Mouse (Mus musculus) neural tube, embryonic 13.5 days (tissue): ENCODE results near the gene Nckap5. TPM values are rescaled to one million over a fixed set of nuclear protein-coding genes. Genes with fewer than 3 reads are reported as not detected.

Experiments used
- ATAC-seq: fragments of 200-750 bp; cut with Nextera tagmentation; 2 replicates; pipeline ENCODE4 v1.8.0; 2017; ENCODE audit warnings: low read depth, mild to moderate bottlenecking, moderate TSS enrichment, moderate library complexity
- H3K27ac ChIP-seq: fragments of 300-500 bp; sonication (generic); replicated peaks from 2 replicates; pipeline ENCODE4 v1.5.1; 2015; ENCODE audit warnings: moderate library complexity, mild to moderate bottlenecking, inconsistent platforms
- H3K27me3 ChIP-seq: fragments of 300-500 bp; sonication (generic); 2 replicates; pipeline ENCODE4 v1.6.1; 2015; ENCODE audit warnings: mild to moderate bottlenecking, inconsistent platforms
- H3K36me3 ChIP-seq: fragments of 300-500 bp; sonication (generic); 2 replicates; pipeline ENCODE4 v1.6.1; 2015; ENCODE audit warnings: mild to moderate bottlenecking, inconsistent platforms
- H3K4me1 ChIP-seq: fragments of 300-500 bp; sonication (generic); replicated peaks from 2 replicates; pipeline ENCODE4 v1.6.1; 2015; ENCODE audit warnings: inconsistent platforms
- H3K4me2 ChIP-seq: fragments of 300-500 bp; sonication (generic); 2 replicates; pipeline ENCODE4 v1.6.1; 2015; ENCODE audit warnings: inconsistent platforms, mild to moderate bottlenecking, moderate library complexity
- H3K4me3 ChIP-seq: fragments of 300-500 bp; sonication (generic); 2 replicates; pipeline ENCODE4 v1.5.1; 2015; ENCODE audit warnings: mild to moderate bottlenecking, inconsistent platforms
- H3K9ac ChIP-seq: fragments of 300-500 bp; sonication (generic); 2 replicates; pipeline ENCODE4 v1.6.1; 2015; ENCODE audit warnings: moderate library complexity, mild to moderate bottlenecking, inconsistent platforms
- H3K9me3 ChIP-seq: fragments of 300-500 bp; sonication (generic); 2 replicates; pipeline ENCODE4 v1.6.1; 2016; ENCODE audit warnings: inconsistent platforms
- WGBS: fragments of 180-500 bp; shearing (Covaris S2); methylation state at CpG from one replicate; pipeline ENCODE4 v1.1.7; 2015; 5-methylcytosine and 5-hydroxymethylcytosine counted together
- polyA plus RNA-seq: library from polyadenylated mRNA; unstranded; fragments of >200 nt; fragmentation: Nextera tagmentation; extraction: Ambion mirVana; gene quantifications from 2 replicates; pipeline ENCODE4 v1.2.1, GENCODE M21; 2015

The Nckap5 gene
- polyA plus RNA-seq, 1 experiment from 2014 or later = 18.3 TPM

DNA sequence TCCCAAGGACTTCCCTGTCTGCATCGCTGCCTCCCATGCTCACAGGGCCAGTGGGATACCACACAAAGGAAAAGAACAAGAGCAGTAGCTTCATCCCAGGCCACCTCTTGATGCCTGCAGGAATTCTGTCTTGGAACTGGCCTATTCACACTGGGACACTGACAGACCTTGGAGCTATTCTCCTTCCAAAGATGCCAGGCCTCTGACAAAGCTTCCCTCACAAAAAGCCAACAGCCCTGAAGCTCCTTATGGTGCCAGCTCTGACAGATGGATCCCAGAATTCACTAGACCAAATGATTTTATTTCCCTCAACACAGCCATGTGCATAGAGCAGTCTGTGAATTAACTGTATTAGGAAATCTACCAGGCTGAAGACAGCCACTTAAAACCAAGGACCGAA lies 143.9 kb downstream of the Nckap5 start:
- no peak overlapping the region for H3K4me2 ChIP-seq
- H3K4me1 ChIP-seq = peaks cover 61% of the 10 kb centered on the region
- 90% methylated on average over 2 of the region's 2 CpGs for WGBS
- H3K4me3 ChIP-seq = no peak overlapping the region
- H3K9ac ChIP-seq = no peak overlapping the region
- peak overlapping the region; percentile 40; the same call in 1 of the 2 replicates for H3K27ac ChIP-seq
- no peaks in the 10 kb centered on the region for H3K9me3 ChIP-seq
- no peaks in the 10 kb centered on the region for H3K27me3 ChIP-seq
- ATAC-seq = no peak
- H3K36me3 ChIP-seq = no peaks in the 10 kb centered on the region

GRCm38 (mm10) chr1:126683621-126684445 lies 146.8 kb downstream of the Nckap5 start:
- Histone ChIP-seq H3K4me1 (peaks cover 71% of the 10 kb centered on the region), H3K27me3 (no peaks in the 10 kb centered on the region), H3K9ac (no peak overlapping the region), H3K9me3 (no peaks in the 10 kb centered on the region), H3K4me2 (peak overlapping the region; percentile 13; the same call in 1 of the 2 replicates), H3K4me3 (no peak overlapping the region), H3K36me3 (no peaks in the 10 kb centered on the region), H3K27ac (peak overlapping the region; percentile 74)
- 17% methylated on average over 11 of the region's 11 CpGs for WGBS
- ATAC-seq = peak; percentile 84

DNA sequence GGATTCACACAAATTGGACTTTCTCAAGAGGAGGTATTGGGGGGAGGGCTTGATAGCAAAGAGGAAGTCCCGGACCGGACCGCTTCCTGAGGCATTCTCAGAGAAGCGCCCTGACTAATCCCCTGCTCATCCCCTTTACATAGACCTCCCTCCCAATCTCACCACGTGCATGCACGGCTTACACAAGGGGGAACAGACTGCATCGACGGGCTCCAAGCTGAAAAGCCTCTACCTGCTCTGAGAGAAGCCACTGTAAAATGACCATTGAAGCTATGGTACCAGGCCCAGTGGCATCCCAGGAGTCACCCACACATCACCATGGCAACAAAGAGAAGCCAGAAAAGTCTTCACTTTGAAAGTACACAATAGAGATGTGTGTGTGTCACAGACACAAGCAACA lies 148.8 kb downstream of the Nckap5 start:
- H3K27ac ChIP-seq = peak overlapping the region; percentile 74
- H3K4me2 ChIP-seq = peak overlapping the region; percentile 21
- no peaks in the 10 kb centered on the region for H3K9me3 ChIP-seq
- peak overlapping the region; percentile 35 for H3K9ac ChIP-seq
- peaks cover 66% of the 10 kb centered on the region for H3K4me1 ChIP-seq
- no peak overlapping the region for H3K4me3 ChIP-seq
- ATAC-seq = peak; percentile 51
- no peaks in the 10 kb centered on the region for H3K36me3 ChIP-seq
- no peaks in the 10 kb centered on the region for H3K27me3 ChIP-seq
- WGBS = 13% methylated on average over 8 of the region's 8 CpGs

- Histone ChIP-seq H3K36me3 (no peaks in the 10 kb centered on the region), H3K9ac (no peak overlapping the region), H3K4me2 (no peak overlapping the region), H3K27me3 (no peaks in the 10 kb centered on the region), H3K4me1 (peaks cover 61% of the 10 kb centered on the region), H3K27ac (no peak overlapping the region), H3K9me3 (no peaks in the 10 kb centered on the region), H3K4me3 (no peak overlapping the region)
- 87% methylated on average over 1 of the region's 1 CpGs for WGBS
- ATAC-seq = no peak
Measured at GRCm38 (mm10) chr1:126679348-126679747, 151.3 kb downstream of the Nckap5 start.

- no peak overlapping the region for H3K9ac ChIP-seq
- H3K27me3 ChIP-seq = no peaks in the 10 kb centered on the region
- H3K4me1 ChIP-seq = peaks cover 42% of the 10 kb centered on the region
- WGBS = 15% methylated on average over 4 of the region's 4 CpGs
- H3K27ac ChIP-seq = peak overlapping the region; percentile 42
- no peaks in the 10 kb centered on the region for H3K36me3 ChIP-seq
- no peaks in the 10 kb centered on the region for H3K9me3 ChIP-seq
- no peak for ATAC-seq
- no peak overlapping the region for H3K4me3 ChIP-seq
- H3K4me2 ChIP-seq = no peak overlapping the region
Measured at GRCm38 (mm10) chr1:126677280-126677679, 153.3 kb downstream of the Nckap5 start.

DNA sequence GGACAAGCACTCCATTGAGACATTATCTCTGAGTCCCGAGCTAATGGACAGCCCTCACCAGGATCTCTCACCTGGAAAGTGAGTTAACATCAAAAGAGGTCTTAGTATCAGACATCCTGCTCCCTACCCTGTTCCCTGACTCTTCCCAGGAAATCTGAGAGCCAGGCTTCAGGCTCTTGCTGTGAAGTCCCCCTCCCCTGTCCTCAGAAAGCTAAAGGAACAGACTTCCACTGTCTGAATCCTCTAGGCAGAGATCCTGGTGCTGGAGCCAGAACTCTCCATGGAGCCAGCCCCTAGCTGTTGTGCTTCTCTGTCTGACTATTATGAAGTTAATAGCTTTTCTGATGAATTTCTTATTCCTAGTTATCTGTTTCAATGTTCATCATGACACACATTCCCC lies 153.8 kb downstream of the Nckap5 start:
- ATAC-seq = no peak
- H3K27ac ChIP-seq = peak overlapping the region; percentile 42
- H3K36me3 ChIP-seq = no peaks in the 10 kb centered on the region
- WGBS = 8% methylated on average over 1 of the region's 1 CpGs
- H3K4me2 ChIP-seq = no peak overlapping the region
- no peaks in the 10 kb centered on the region for H3K27me3 ChIP-seq
- H3K9me3 ChIP-seq = no peaks in the 10 kb centered on the region
- H3K9ac ChIP-seq = no peak overlapping the region
- no peak overlapping the region for H3K4me3 ChIP-seq
- peaks cover 38% of the 10 kb centered on the region for H3K4me1 ChIP-seq

- no peak for ATAC-seq
- no peaks in the 10 kb centered on the region for H3K36me3 ChIP-seq
- no peak overlapping the region for H3K27ac ChIP-seq
- H3K9ac ChIP-seq = no peak overlapping the region
- H3K4me1 ChIP-seq = peaks cover 26% of the 10 kb centered on the region
- no peaks in the 10 kb centered on the region for H3K9me3 ChIP-seq
- no peak overlapping the region for H3K4me3 ChIP-seq
- H3K4me2 ChIP-seq = no peak overlapping the region
- WGBS = 34% methylated on average over 1 of the region's 1 CpGs
- H3K27me3 ChIP-seq = no peaks in the 10 kb centered on the region
Measured at GRCm38 (mm10) chr1:126675142-126675541, 155.5 kb downstream of the Nckap5 start.

DNA sequence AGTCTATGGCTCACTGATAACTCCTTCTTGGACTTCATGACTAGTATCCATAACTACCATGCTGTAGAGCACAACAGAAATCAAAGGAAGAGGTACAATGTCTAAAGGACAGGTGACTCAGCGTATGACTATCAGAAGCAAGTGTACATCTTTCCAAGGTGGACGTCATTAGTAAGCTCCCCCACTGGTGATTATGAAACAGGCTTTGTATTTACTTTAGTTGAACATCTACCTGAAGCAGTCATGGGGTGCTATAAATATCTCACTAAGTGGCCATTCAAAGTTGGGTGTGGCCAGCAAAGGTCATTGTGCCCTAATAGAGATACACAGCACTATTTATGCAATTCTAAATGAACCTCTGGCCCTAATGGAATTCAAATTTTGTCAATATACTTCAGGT lies 157.4 kb downstream of the Nckap5 start:
- Histone ChIP-seq H3K27ac (no peak overlapping the region), H3K4me3 (no peak overlapping the region), H3K4me1 (peaks cover 26% of the 10 kb centered on the region), H3K27me3 (no peaks in the 10 kb centered on the region), H3K9ac (no peak overlapping the region), H3K9me3 (no peaks in the 10 kb centered on the region), H3K36me3 (no peaks in the 10 kb centered on the region), H3K4me2 (no peak overlapping the region)
- no peak for ATAC-seq
- 95% methylated on average over 2 of the region's 2 CpGs for WGBS

GRCm38 (mm10) chr1:126670507-126670906 lies 160.1 kb downstream of the Nckap5 start:
- Histone ChIP-seq H3K27ac (no peak overlapping the region), H3K9me3 (no peaks in the 10 kb centered on the region), H3K4me2 (no peak overlapping the region), H3K9ac (no peak overlapping the region), H3K4me1 (peaks cover 5% of the 10 kb centered on the region; the same call in 1 of the 2 replicates), H3K36me3 (no peaks in the 10 kb centered on the region), H3K27me3 (no peaks in the 10 kb centered on the region), H3K4me3 (no peak overlapping the region)
- 95% methylated on average over 3 of the region's 3 CpGs for WGBS
- ATAC-seq = no peak

- peak overlapping the region; percentile 49 for H3K27ac ChIP-seq
- H3K36me3 ChIP-seq = no peaks in the 10 kb centered on the region
- 46% methylated on average over 7 of the region's 7 CpGs for WGBS
- no peak overlapping the region for H3K9ac ChIP-seq
- no peaks in the 10 kb centered on the region for H3K9me3 ChIP-seq
- H3K4me1 ChIP-seq = peaks cover 24% of the 10 kb centered on the region
- no peaks in the 10 kb centered on the region for H3K27me3 ChIP-seq
- ATAC-seq = peak; percentile 72
- no peak overlapping the region for H3K4me2 ChIP-seq
- H3K4me3 ChIP-seq = no peak overlapping the region
Measured at GRCm38 (mm10) chr1:126660098-126660999, 170.2 kb downstream of the Nckap5 start.

- WGBS = 90% methylated on average over 11 of the region's 11 CpGs
- Histone ChIP-seq H3K9ac (no peak overlapping the region), H3K4me2 (no peak overlapping the region), H3K9me3 (no peaks in the 10 kb centered on the region), H3K4me1 (peaks cover 24% of the 10 kb centered on the region), H3K27ac (no peak overlapping the region), H3K36me3 (no peaks in the 10 kb centered on the region), H3K27me3 (no peaks in the 10 kb centered on the region), H3K4me3 (no peak overlapping the region)
- no peak for ATAC-seq
Measured at GRCm38 (mm10) chr1:126658731-126659130, 171.9 kb downstream of the Nckap5 start.

- H3K27me3 ChIP-seq = no peaks in the 10 kb centered on the region
- no peak for ATAC-seq
- 38% methylated on average over 2 of the region's 2 CpGs for WGBS
Measured at GRCm38 (mm10) chr1:126656246-126656645, 174.4 kb downstream of the Nckap5 start.

More at GRCm38 (mm10) chr1:126656246-126656645, 174.4 kb downstream of the Nckap5 start:
- Histone ChIP-seq H3K9me3 (no peaks in the 10 kb centered on the region), H3K36me3 (no peaks in the 10 kb centered on the region), H3K4me1 (peaks cover 20% of the 10 kb centered on the region), H3K4me3 (no peak overlapping the region), H3K9ac (no peak overlapping the region), H3K4me2 (no peak overlapping the region), H3K27ac (no peak overlapping the region; the same call in 1 of the 2 replicates)
